Mouse (Mus musculus) ES-Bruce4 (cell line): ENCODE data around the gene Hs1bp3. TPM values are rescaled to one million over a fixed set of nuclear protein-coding genes. Genes with fewer than 3 reads are reported as not detected.
A peak's percentile ranks its signal among the peaks of the same experiment; 100 is the strongest.

Experiments
- H3K27ac ChIP-seq: 2 replicates; pipeline ENCODE4 v1.5.1; 2012; ENCODE audit warnings: low read length, inconsistent platforms; ENCODE audit not compliant: insufficient read depth
- H3K27me3 ChIP-seq: 2 replicates; pipeline ENCODE4 v1.6.1; 2012; ENCODE audit warnings: mild to moderate bottlenecking, low read length, inconsistent platforms; ENCODE audit not compliant: control insufficient read depth, poor library complexity, insufficient read depth, severe bottlenecking
- H3K36me3 ChIP-seq: 2 replicates; pipeline ENCODE4 v1.6.1; 2012; ENCODE audit warnings: inconsistent platforms, mild to moderate bottlenecking, low read length, moderate library complexity; ENCODE audit not compliant: control insufficient read depth, poor library complexity, insufficient read depth, severe bottlenecking
- H3K4me1 ChIP-seq: one replicate; pipeline ENCODE4 v1.8.1; 2011; ENCODE audit warnings: low read length; ENCODE audit not compliant: control insufficient read depth, insufficient read depth
- H3K4me3 ChIP-seq: 2 replicates; pipeline ENCODE4 v1.5.1; 2011; ENCODE audit warnings: low read depth, mild to moderate bottlenecking, low read length
- H3K9ac ChIP-seq: 2 replicates; pipeline ENCODE4 v1.6.1; 2012; ENCODE audit warnings: low read depth, mild to moderate bottlenecking, inconsistent platforms; ENCODE audit not compliant: poor library complexity, severe bottlenecking
- H3K9me3 ChIP-seq: replicated peaks from 2 replicates; pipeline ENCODE4 v1.6.1; 2012; ENCODE audit warnings: mild to moderate bottlenecking, low read length, inconsistent platforms; ENCODE audit not compliant: control insufficient read depth, poor library complexity, insufficient read depth, severe bottlenecking
- CTCF ChIP-seq: IDR thresholded peaks from one replicate; pipeline ENCODE4 v1.8.1; 2011; ENCODE audit warnings: low read depth, low read length
- EP300 ChIP-seq: IDR thresholded peaks from 2 replicates; pipeline ENCODE4 v1.6.1; 2011; ENCODE audit warnings: low read depth, low read length; ENCODE audit not compliant: insufficient read depth
- POLR2A ChIP-seq: IDR thresholded peaks from one replicate; pipeline ENCODE4 v1.8.1; 2011; ENCODE audit warnings: low read length; ENCODE audit not compliant: insufficient read depth
- polyA plus RNA-seq: library from polyadenylated mRNA; stranded (reverse); fragments of >200 nt; gene quantifications from 2 replicates; pipeline ENCODE4 v1.2.4, GENCODE M21; 2011; ENCODE audit warnings: low read depth; ENCODE audit not compliant: missing spikeins, insufficient read depth, insufficient read length

The Hs1bp3 gene
- 32.6 and 37.5 TPM in 2 replicates for polyA plus RNA-seq

DNA sequence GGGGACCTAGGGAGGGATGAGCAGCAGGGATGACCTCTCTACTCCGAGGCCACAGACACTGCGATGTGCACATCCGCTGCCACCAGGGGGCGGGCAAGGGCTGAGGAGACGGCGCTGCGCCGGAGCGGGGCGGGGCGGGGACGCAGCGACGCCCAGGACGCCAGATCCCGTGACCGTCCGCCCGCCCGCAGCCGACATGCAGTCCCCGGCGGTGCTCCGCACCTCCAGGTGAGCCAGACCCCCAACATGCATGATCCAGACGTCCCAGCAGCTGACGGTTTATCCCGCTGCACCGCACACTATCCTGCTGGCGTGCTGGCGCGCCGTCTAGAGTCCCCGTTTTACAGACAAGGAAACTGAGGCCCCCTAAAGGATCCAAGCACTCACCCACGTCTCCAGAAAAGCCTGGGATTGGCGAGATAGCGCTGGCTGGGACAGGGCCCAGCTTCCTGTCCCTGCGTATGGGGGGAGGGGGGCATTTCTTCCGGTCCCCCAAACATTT lies at the start of gene Hs1bp3:
Hs1bp3 (plus strand) TSS at position 163 of the 502 bp plus-strand sequence.
- H3K27me3 ChIP-seq, result no peaks in the 10 kb centered on the region
- H3K27ac ChIP-seq, result no peak within 1 kb of the TSS
- H3K9me3 ChIP-seq, result no peaks in the 10 kb centered on the region

DNA sequence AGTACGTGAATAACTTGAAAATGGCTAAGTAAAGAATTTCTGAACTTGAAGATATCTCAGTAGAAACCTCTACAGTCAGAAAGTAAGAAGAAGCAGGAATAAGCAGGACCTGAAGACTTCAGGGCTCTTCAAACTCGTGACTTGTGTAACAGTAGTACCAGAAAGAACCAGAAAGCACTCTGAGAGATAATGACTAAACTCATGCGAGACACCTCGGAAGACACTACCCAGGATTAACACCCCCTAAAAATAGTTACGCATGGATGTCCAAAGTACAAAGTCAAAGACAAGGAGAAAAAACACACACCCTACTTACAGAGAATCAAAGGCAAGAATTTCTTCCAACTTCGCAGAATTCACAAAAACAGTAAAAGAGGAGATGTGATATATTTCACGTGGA lies 46.9 kb upstream of the Hs1bp3 start:
- Histone ChIP-seq H3K27me3 (no peaks in the 10 kb centered on the region), H3K4me3 (no peak overlapping the region), H3K36me3 (no peaks in the 10 kb centered on the region), H3K9ac (no peak overlapping the region), H3K4me1 (no peaks in the 10 kb centered on the region), H3K9me3 (no peaks in the 10 kb centered on the region), H3K27ac (no peak overlapping the region)
- TF ChIP-seq EP300 (no peak), CTCF (no peak), POLR2A (no peak)

More for the DNA sequence above, at the start of gene Hs1bp3:
- TF ChIP-seq CTCF, result peak; percentile 86
- TF ChIP-seq EP300, result no peak
- TF ChIP-seq POLR2A, result peak; percentile 57
- peak within 1 kb of the TSS; percentile 83 for H3K4me3 ChIP-seq
- peak within 1 kb of the TSS; percentile 60 for H3K9ac ChIP-seq
- H3K36me3 ChIP-seq, result peaks cover 3% of the 10 kb centered on the region; the same call in 1 of the 2 replicates
- H3K4me1 ChIP-seq, result no peaks in the 10 kb centered on the region

DNA sequence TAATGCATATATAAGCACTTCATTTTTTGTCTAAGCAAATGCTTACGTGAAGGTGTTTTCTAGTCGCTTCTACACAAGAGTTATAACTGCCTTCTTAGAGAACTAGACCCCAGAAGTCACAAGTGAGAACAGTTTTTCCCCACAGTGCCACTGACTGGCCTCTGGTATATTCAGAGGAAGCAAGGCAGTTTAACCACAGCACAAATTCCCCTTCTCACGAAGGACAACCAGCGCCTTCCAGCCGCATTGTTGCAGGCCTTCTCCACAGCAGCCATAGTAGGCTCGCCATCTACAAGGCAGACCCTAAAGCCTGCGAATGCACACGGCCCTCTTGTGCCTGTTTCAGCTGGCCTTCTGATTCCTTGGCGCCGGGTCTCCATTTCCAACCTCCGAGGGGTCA lies 43.6 kb upstream of the Hs1bp3 start:
- no peak for TF ChIP-seq POLR2A
- no peak for TF ChIP-seq EP300
- no peak for TF ChIP-seq CTCF
- H3K27ac ChIP-seq, result no peak overlapping the region
- H3K36me3 ChIP-seq, result no peaks in the 10 kb centered on the region
- no peaks in the 10 kb centered on the region for H3K9me3 ChIP-seq
- H3K9ac ChIP-seq, result no peak overlapping the region
- no peaks in the 10 kb centered on the region for H3K4me1 ChIP-seq
- H3K27me3 ChIP-seq, result no peaks in the 10 kb centered on the region
- no peak overlapping the region for H3K4me3 ChIP-seq

DNA sequence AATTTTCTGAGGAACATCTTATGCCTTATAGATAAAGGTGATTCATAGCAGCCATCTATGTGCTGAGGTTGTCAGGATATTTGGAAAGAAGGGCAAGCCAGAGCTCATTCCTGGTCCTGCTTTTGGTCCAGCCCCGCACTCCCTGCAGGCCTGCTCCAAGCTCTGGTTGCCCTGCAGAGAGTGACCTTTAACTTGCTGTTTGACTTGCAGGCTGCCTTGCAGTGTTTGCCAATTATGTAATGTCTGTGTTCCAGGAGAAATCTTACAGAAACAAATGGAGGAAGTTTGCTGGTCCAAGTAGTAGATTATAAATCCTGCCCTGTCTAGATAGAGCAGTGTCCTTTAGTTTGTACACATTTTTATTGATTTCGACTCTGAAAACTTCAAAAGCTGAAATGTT lies 41.8 kb upstream of the Hs1bp3 start:
- Histone ChIP-seq H3K4me3 (no peak overlapping the region), H3K9ac (no peak overlapping the region), H3K36me3 (no peaks in the 10 kb centered on the region), H3K9me3 (no peaks in the 10 kb centered on the region), H3K27ac (no peak overlapping the region), H3K4me1 (no peaks in the 10 kb centered on the region), H3K27me3 (no peaks in the 10 kb centered on the region)
- no peak for TF ChIP-seq POLR2A
- TF ChIP-seq EP300, result no peak
- TF ChIP-seq CTCF, result no peak

DNA sequence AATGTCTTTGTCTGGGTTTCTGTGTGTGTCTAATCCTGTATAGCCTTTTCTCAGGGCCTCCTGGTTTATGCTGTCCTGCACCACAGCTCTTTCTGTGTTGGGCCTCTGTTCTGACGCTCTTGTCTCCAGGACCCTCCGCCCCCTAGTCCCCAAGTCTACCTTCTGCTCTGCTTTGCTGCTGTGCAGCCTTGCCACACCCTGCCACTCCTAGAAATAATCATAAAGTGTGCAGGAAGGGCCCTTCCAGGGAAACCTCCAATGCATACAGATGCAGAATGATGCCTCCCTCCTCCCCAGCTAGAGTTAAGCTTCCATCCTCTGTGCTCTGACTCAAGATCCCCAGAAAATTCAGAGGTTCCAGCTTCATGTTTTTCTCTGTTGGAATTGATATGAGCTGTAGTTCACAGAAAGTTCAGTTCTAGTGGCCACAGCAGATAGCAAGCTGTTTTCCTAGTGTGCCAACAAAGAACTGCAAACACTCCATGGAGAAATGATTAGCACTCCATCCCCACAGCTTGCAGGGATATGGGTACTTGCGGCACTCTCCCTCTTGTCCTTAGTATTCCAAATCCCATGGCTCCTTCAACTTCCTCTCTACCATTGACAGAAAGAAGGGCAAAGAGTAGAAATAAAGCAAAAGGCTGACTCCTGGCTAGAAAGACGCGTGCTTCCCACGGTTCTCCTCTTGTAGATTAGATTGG lies 39.6 kb upstream of the Hs1bp3 start:
- no peaks in the 10 kb centered on the region for H3K4me1 ChIP-seq
- H3K9me3 ChIP-seq, result no peaks in the 10 kb centered on the region
- TF ChIP-seq CTCF, result no peak
- no peak for TF ChIP-seq POLR2A
- H3K27me3 ChIP-seq, result no peaks in the 10 kb centered on the region
- no peak overlapping the region for H3K4me3 ChIP-seq
- no peaks in the 10 kb centered on the region for H3K36me3 ChIP-seq
- H3K27ac ChIP-seq, result no peak overlapping the region
- no peak overlapping the region for H3K9ac ChIP-seq

DNA sequence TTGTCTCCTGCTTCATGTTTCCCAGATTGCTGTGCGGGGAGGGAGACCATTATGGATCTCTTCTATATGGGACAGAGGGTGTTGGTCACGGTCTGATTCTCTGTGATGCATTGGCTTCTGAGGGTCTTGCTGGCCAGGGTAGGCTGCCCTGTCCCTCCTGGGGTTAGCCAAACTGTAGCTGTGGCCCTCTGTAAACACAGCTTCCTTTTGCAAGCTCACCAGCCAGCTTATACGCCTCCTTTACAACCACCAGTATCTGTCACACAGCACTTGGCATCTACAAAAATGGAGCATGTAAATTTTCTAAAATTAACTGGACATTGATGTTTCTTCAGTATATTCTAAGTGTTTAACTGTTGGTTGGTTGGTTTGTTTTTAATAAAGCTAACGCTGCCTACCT lies 37.8 kb upstream of the Hs1bp3 start:
- no peak overlapping the region for H3K4me3 ChIP-seq
- H3K9me3 ChIP-seq, result no peaks in the 10 kb centered on the region
- H3K27ac ChIP-seq, result no peak overlapping the region
- H3K4me1 ChIP-seq, result no peaks in the 10 kb centered on the region
- H3K27me3 ChIP-seq, result no peaks in the 10 kb centered on the region
- TF ChIP-seq CTCF (no peak), POLR2A (no peak), EP300 (no peak)
- no peak overlapping the region for H3K9ac ChIP-seq
- H3K36me3 ChIP-seq, result no peaks in the 10 kb centered on the region
